Mouse (Mus musculus): ENCODE measurements at regions not wholly inside any gene's neighbourhood (a gene's known extent, or its start where the extent isn't known, plus 50 kb on each side); places are given as distances from the start of the nearest gene placed in this dataset.

DNA sequence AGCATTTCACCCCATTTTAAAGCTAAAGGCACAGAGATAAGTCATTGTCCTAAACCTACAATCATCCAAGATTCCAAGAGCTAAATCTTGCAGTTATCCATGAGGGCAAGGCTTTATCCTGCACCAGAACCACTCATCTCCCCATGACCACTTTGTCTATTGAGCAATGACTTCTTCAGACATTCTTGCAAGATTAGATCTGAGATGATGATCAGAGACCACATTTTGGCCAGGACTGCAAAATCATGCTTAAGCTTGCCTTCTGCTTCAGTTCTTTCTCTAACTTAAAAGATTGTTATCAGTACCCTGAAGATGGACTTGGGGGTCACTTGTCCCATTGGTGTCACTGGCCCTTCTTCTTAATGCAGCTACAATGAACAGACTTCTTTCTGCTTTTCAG, 50.3 kb upstream of the Fndc3a start:
- H3K9me3 ChIP-seq (replicated peaks) = no peaks in the 10 kb centered on the region
- H3K27ac ChIP-seq = no peak overlapping the region
- H3K4me1 ChIP-seq = no peaks in the 10 kb centered on the region
- no peak overlapping the region for H3K9ac ChIP-seq
- H3K27me3 ChIP-seq (replicated peaks) = no peaks in the 10 kb centered on the region
- no peak overlapping the region for H3K4me2 ChIP-seq
- no peak for ATAC-seq
- no peak overlapping the region for H3K4me3 ChIP-seq
- H3K36me3 ChIP-seq = no peaks in the 10 kb centered on the region

Data from liver, embryonic 12.5 days (tissue).